Mouse (Mus musculus) thymus, postnatal 10 days (tissue): ENCODE results near the gene Mt4.
"Not testable (repeated sequence)": the region's sequence is repeated elsewhere in the genome, so short reads cannot be mapped to it uniquely, and the experiment has no call there.

Experiments used
- DNase-seq, 2 experiments: peaks; one replicate each; pipeline ENCODE4 v3.0.0; 2021; ENCODE audit warnings: low spot score in 2 of 2

The Mt4 gene

DNA sequence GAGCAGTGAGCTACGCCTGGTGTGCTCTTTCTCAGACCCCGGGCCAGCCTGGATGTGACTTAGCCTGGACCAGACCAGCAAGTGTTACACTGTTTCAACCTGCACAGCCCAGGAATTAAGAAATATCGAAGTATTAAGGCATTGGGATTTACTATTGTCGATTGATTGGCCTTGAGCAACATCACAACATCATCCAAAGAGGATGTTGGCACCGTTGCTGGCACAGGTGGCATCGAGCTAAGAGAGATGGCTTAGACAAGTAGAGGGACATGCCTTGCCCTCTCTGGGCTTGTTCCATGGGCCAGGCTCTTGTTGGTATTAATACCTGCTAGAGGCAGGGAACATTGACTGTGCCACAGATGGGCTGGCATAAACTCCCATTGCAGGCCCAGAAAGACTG, 1.4 kb upstream of the Mt4 start:
- no peak for DNase-seq

DNA sequence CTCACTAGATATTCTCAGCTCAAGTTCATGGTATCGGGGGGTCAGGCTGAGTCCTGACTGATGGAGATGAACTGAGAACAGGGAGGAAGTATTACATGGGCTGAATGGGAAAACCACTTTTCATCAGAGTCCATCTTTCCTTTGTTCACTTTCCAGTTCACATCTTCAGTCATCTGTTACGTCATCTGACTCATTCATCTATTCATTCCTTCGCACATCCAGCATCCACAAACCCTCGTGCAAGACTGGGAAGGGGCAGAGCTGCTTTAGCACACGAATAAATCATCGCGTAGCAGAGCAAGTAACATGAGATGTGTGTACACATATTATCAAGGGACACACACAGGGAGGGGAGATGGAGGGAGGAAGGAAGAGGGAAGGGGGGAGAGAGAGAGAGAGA, 805 bp upstream of the Mt4 start:
- DNase-seq = no peak

- DNase-seq = no peak
Observed at GRCm38 (mm10) chr8:94140266-94140795, 3.3 kb downstream of the Mt4 start.

DNA sequence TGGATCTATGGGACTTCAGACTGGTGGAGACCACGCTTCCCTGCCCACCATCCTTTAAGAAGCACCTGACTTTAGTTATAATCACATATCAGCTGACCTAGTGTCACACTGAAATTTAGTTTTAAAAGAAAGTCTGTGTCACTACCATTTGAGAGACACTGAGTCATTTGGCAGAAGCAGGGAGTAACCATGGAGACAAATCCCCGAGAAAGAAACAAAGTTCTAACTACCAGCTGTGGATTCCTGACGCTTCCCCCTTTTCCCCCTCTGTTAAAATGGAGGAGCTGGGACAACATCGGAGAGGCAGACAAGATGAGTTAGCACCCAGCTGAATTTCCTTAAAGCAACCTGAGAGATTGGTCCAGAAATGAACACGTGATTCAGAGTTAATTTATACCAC, 11.2 kb downstream of the Mt4 start:
- DNase-seq = no peak

GRCm38 (mm10) chr8:94150925-94151324, 13.9 kb downstream of the Mt4 start:
- DNase-seq = no peak

GRCm38 (mm10) chr8:94152513-94153300, 15.7 kb downstream of the Mt4 start, which contains the start of gene Mt3:
TSS of gene Mt3 (plus strand) at chr8:94152607.
- peak in 1 of 2 experiments; percentile 17 for DNase-seq

DNA sequence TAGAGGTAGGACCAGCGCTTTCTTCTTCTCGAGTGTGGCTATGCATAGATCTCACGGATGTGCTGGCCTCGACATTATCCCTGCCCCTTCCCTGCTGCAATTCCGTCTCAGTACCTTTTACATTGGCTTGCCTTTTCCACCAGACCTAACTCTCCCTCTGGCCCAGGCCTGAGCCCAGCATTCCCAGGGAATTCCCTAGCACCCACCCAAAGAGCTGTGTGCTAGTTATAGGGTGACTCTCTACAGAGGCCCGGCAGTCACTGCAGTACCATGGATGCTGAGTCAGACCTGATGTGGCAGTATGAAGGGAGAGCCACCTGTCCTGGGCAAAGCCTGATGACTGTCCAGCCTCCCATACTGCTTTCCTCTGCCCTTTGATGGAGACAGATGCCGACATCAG, 16.5 kb downstream of the Mt4 start:
- no peak for DNase-seq

GRCm38 (mm10) chr8:94154537-94154936, 17.5 kb downstream of the Mt4 start:
- no peak for DNase-seq

DNA sequence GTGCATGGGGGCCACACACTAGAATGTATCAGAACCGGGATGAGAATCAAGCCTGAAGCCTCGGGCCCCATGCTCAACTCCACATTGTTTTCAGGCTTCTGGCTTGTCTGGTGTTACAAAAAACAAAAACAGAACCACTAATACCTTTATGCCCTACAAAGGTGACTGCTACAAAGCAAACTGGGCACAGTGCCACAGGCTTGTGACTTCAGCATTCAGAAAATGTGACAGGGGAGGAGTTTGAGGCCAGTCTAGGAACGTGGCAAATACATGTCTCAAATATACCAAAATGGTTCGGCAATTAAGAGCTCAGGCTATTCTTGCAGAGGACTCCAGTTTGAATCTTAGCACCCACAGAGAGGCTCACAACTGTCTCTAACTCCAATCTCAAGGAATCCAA, 19.1 kb downstream of the Mt4 start:
- no peak for DNase-seq

GRCm38 (mm10) chr8:94165772-94166171, 28.8 kb downstream of the Mt4 start:
- DNase-seq = not testable (repeated sequence)

DNA sequence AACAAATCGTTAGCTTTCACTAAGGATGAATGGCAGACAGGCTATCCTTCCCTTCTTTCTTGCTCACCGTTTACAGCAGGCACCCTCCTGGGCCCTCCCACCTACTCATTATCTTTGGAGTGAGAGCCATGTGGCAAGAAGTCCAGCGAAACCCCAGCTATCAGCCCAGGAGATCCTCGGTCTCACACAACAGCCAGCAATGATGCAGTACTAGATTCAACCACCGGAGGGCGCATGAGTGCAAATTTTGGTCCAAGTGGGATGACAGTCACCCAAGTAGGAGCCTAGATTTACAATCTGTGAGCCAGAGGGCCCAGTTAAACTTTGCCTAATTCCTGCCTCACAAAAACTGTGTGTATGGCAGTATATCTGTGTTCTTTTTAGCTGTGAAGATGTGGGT, 30.2 kb downstream of the Mt4 start:
- peak; percentile 52 to 85 for DNase-seq

DNA sequence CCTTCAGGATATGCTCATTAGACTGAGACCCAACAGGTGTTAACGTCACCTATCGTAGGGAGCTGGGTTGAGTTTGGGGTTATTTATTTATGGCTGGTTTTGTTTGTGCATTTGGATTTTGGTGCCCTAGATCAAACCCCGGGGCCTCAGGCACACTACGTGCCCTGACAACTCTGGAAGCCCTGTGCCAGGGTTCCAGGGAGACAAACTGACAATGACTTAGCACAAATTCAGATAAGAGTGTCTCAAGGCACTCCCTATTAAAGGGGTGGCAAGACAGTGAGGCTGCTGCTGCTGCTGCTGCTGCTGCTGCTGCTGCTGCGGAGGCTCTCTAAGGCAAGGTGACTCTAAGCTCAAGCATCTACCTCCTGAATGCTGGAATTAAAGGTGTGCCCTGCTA, 32.5 kb downstream of the Mt4 start:
- DNase-seq = no peak

DNA sequence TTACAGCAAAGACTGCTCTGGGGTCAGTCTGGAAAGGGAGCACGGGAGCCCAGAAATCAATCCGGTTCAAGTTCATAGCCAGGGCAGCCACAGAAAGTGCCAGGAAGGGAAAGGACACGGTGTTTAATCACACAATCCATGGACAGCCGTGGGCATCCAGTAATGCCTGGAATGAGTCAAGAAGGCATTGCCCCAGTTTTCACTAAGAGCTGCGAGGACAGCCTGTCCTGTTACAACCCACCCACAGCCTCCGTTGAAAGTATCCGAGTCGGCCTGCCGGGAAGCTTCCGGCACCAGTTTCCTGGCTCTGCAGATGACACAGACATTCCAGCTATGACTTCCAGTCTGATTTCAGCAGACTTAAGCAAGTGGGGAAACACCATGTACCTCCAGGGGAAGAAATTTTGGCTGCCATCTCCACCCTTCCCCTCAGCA, 34.3 kb downstream of the Mt4 start:
- no peak for DNase-seq

DNA sequence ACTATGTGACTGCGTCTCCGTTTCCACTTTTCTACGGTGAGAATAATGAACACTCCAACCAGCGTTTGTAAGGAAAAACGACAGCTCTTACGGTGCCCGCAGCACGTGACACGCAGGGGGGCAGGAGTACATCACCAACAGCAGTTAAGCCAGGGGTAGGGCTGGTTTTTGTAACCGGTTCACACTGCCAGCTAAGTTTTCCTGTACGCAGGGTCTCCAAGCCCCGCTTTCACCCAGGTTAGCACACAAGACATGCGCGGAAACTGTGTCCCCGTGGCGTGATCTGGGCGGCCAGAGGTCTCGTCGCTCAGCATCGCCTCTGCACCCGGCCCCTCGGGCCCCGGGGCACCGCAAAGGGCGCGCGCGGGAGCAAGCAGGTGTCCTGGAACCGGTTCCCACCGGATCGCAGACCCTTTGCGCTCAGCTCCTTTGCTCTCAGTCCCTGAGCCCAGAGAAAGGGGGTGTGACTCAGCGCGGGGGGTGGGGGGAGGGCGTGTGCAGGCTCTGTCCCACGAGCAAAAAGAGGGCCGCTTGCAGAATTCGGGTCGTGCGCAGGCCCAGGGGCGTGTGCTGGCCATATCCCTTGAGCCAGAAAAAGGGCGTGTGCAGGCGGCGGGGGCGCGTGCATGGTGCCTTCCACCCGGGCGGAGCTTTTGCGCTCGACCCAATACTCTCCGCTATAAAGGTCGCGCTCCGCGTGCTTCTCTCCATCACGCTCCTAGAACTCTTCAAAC, 35.2 kb downstream of the Mt4 start, which contains the start of gene Mt2:
TSS of gene Mt2 (plus strand) at position 590 of the 734 bp plus-strand sequence.
- DNase-seq = no peak

GRCm38 (mm10) chr8:94172809-94173732, 36.1 kb downstream of the Mt4 start:
- peak; percentile 41 to 47 for DNase-seq

DNA sequence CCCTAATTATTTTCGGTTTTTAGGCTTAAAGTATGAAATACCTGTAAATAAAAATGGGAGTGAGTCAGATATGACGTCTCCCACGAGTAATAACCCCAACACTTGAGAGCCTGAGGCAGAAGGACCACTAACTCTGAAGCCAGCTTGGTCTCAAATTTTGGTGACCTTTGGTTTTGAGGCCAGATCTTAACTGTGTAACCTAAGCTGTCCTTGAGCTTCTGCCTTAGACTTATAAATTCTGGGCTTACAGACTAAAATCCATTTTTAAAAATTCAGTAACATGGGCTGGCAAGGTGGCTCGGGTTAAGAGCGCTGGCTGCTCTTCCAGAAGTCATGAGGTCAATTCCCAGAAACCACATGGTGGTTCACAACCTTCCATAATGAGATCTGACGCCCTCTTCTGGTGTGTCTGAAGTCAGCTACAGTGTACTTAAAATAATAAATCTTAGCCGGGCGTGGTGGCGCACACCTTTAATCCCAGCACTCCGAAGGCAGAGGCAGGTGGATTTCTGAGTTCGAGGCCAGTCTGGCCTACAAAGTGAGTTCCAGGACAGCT, 36.9 kb downstream of the Mt4 start:
- DNase-seq = no peak

GRCm38 (mm10) chr8:94174619-94175213, 37.7 kb downstream of the Mt4 start:
- DNase-seq = no peak

- DNase-seq = no peak
Observed at GRCm38 (mm10) chr8:94177716-94178390, 40.9 kb downstream of the Mt4 start.

- no peak for DNase-seq
Observed at GRCm38 (mm10) chr8:94178857-94179712, 42.1 kb downstream of the Mt4 start, which contains the start of gene Mt1. TSS of gene Mt1 (plus strand) at chr8:94179082.
